Mouse (Mus musculus): ENCODE measurements around the gene Lamc1.

The Lamc1 gene

DNA sequence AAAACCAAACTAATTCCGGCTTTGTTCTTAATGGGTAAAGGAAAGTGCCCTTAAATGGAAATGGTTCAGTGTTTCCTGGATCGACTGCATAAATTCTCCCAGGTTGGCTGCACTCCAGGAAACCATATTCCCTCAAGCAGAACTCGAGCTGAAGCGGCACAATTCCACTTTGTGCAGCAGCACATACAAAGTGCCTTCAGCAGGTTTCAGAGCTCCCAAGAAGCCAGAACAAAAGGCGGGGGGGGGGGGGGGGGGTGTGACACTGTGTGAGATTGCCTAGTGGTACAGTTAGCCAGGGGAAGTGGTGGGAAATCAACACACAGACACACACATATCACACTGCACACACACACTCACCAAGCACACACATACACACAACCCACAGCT lies 140.7 kb downstream of the Lamc1 start:
- DNase-seq (ENCODE audit: low read depth, low spot score): peak; percentile 87

DNA sequence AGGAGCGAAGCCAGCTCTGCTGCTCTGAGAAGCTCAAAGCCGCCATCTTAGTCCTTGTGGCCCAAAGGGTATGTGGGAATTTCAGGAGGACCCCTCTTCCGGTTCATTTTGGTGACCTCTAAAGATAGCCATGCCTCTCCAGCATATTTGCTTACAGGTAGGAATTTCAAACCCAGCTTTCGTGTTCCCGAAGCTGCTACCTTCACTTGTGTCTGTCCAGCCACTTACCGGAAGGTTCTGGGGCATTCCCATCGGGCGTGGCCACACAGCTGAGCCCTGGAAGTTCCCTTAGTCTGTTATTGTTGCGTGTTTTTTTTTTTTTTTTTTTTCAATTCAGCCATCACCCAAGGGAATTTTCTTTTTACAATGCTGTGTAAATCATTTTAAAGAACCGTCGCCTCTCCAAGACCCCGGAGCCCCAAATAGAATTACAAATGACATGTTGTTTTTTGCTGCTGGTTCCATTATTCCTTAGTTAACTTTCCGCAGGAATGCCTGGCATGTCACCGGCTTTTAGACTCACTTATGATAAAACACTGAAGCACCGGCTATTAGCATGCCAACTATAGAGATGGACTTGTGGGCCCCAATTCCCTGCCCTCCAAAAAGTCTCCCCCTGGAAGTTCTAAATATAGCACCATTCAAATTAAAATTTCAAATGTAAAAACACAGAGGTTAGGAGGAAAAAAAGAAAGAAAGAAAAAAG lies 141.2 kb downstream of the Lamc1 start:
- DNase-seq (ENCODE audit: low read depth, low spot score): no peak

DNA sequence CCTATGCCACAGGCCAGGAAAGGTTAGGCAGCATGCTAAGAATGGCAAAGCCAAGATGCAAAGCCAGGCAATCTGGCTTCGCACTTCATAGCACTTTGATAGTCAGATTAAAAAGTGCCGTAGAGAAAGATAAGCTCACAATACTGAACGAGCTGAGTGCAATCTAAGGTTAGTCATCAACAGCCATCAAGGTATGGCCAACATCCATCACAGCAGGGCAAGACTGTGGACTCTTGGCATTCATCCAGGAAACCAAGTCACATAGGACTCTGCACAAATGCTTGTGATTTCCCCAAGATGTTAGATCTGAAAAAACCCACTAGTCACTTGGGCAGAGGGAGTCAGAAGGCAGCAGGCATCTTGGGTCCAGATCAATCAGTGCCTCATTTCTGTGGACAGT lies 144.5 kb downstream of the Lamc1 start:
- DNase-seq (ENCODE audit: low read depth, low spot score): no peak

DNA sequence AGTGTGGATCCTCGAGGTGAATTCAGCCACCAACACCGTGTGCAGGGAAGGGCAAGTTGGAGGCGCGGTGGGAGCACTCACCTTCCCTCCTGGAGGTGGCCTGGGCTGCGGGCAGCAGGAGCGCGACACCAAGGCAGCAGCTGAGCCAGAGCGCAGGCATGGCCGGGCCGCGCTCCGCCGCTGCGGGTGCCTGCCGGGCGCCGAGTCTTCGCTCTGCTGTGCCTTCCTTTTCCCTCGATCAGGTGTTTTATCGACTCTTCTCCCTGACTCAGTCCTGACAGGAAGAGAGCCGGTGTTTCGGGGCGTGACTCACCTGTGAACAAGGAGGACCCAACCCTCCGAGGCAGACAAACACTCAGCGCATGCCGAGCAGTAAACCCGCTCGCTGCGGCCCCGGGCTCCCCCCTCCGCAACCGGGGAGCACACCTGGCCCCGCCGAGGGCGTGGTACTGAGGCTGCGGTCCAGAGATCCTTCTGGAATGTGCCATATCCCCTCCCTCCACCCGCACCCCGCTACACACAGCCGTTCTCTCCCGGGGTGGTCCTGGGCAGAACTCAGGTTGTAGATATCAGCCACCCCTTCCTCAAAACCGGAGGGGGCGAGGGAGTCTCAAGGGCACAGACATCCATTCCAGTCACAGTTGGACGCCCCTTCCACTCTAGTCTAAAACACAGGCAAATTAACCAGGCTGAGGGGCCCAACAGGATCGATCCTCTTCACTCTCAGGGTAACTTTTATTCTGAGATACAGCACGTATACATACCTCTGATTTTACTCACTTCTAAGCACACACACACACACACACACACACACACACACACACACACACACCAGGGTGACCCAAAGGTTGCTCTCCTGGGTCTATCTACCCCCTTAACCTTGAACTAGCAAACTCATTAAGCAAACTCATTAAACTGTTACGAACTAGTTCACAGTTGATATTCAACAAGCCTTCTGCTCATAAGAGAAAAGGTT lies 146.5 kb downstream of the Lamc1 start, which contains the start of gene Lamc2:
Gene Lamc2 (minus strand): TSS at position 620 of the 976 bp plus-strand sequence.
- peak; percentile 39 for DNase-seq (ENCODE audit: low read depth, low spot score)

DNA sequence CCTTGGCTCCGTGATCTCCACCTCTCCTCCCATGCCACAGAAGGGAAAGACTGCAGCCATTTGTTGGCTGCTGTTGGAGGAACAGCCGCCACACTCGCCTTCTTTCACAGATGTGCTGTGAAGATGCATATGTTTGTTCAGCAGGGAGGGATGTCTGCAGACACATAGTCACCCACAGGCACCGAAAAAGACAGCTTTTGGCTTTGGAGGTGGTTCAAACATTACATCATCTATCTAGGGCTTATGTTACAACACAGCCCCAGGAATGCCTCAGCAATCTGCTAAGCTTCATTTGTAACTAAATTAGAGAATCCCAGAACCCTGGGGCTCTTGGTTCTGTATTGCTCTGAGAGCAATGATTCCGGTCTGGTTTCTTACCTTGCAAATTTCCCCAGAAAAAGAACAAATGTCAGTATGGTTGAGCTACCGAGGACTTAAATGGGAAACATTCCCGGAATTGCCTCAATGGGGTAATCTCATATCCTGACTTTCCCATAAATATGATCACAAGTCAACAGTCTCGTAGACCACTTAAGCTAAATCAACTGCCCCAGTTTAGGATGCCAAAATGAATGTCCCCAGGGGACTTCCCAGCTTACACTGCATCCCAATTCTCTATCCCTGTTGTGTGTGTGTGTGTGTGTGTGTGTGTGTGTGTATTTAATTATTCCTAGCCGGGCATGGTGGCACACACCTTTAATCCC lies 151.8 kb downstream of the Lamc1 start:
- peak; percentile 94 for DNase-seq (ENCODE audit: low read depth, low spot score)

DNA sequence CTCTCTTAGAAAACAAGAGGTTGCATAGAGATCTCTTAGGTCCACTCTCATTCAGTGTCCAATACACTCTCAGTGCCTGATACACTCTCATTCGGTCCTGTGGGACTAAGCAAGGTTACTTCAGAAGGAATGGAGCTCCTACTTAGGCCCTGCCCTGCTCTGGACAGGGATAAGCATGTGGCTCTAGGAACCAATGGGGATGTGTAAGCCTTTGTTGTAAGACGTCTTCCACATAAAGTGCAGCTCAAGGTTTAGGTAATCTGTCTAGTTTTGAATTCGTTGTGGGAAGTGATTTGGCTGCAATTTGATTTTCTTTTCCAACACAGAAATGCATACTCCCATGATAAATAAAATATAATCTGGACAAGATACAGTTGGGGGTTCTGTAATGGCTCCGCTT lies 152.4 kb downstream of the Lamc1 start:
- no peak for DNase-seq (ENCODE audit: low read depth, low spot score)

DNA sequence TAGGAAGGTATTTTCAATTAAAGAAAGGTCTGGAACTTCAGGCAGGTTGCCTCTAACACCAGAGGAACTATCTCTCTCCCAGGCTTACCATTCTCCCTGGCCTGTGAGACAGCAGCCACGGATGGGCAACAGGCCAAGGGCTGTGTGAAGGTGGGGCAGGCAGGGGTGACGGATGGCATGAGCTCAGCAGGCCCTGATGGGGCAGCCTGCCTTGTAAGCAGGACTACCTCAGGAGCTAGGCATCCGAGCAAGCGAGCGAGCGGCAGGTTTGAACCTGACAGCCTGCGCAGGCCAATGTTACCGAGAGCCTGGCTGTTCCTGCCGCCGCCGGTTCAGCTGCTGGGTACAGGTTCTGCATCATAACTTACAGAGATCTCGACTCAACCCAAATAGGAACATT lies 157.8 kb downstream of the Lamc1 start:
- DNase-seq (ENCODE audit: low read depth, low spot score): peak; percentile 75

DNA sequence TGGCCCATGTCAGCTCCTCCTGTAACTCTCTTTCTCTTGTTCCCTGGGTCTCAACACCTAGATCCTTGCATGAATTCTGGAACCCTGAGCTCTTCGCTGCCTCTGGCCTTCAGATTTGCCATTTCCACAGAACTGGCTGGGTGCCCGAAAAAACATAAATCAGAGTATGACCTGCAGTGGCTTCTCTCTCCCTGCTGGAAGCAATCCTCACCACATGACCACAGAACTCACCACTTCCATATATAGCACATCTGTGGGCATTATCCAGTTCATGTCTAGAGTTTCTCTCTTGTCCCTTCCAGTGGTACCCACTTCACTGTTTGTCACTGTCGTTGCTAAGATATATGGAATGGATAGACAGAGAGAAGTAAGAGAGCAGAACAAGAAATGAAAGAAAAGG lies 159.3 kb downstream of the Lamc1 start:
- DNase-seq (ENCODE audit: low read depth, low spot score): peak; percentile 16

DNA sequence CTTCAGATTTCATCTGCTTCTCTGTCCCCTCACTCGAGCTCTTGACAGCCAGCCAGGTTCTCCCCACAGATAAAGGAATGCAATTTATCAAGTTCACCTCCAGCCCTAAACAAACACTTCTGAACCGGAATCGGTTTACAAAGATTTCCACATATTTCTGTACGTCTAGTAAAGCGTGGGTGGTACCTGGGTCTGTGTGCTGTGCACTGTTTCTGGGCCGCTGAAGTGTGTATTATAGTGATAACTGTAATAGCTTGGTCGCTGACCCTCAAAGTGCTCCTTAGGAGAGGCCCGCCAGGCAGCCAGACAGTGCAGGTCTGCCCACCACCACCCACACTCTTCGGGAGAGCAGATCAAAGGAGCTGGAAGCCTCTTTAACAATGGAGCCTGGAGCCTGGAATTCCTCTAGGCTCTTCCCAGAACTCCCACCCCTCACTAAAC lies 160.3 kb downstream of the Lamc1 start:
- DNase-seq (ENCODE audit: low read depth, low spot score): no peak

DNA sequence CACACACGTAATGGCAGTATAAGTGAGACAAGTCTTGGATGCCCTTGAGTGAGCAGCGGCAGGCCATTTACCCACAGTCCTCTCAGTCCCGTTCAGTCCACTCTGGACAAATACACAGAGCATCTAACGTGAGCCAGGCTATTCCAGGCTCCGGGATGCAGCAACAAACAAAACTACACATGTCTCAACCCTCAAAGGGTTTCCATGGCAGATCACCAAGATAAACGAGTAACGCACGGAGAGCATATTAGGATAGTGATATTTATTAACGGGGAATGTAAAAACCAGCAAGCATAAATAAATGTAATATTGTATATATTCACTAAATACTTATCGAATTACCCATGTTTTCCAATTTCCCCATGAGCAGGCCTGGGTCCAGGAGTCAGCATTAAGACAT lies 161.6 kb downstream of the Lamc1 start:
- no peak for DNase-seq (ENCODE audit: low read depth, low spot score)

Measured in brain, adult 2 months (tissue).